Mouse (Mus musculus): Measurements from ENCODE around the gene Angptl8. TPM values are rescaled to one million over a fixed set of nuclear protein-coding genes. Genes with fewer than 3 reads are reported as not detected.

Gene Angptl8
- total RNA-seq, 2 experiments from 2014 or later: 0.26 TPM; not detected in 1

Small RNA genes within 50 kb of the gene (microRNA-seq; reads per million reads assigned to microRNA genes)
- not detected for gene Mir7083

Other genes with a start within 250 kb of the Angptl8 start
- gene Timm29, start 242.8 kb upstream of the Angptl8 start, total RNA-seq (2021): 10 to 100 TPM; 45.7 to 46.6 TPM
- gene Yipf2, start 242.7 kb upstream of the Angptl8 start, total RNA-seq (2021): 1 to 10 TPM; 5.3 to 5.6 TPM
- gene Smarca4, start 219.3 kb upstream of the Angptl8 start, total RNA-seq (2021): 10 to 100 TPM; 38.6 to 42.1 TPM
- gene Ldlr, start 112.0 kb upstream of the Angptl8 start, total RNA-seq (2021): 1 to 10 TPM; 2.4 to 2.6 TPM
- 1 to 10 TPM; 1.9 TPM for gene Spc24, start 75.2 kb upstream of the Angptl8 start, total RNA-seq (2021)
- gene Kank2, start 36.8 kb upstream of the Angptl8 start, total RNA-seq (2021): 10 to 100 TPM; 12.6 to 14.3 TPM
- gene Dock6, start 17.1 kb downstream of the Angptl8 start, total RNA-seq (2021): 1 to 10 TPM; 7.4 to 8.7 TPM
- 1 to 10 TPM; 1.9 to 4.3 TPM for gene Rab3d, start 82.7 kb downstream of the Angptl8 start, total RNA-seq (2021)
- under 1 TPM; 0.71 to 0.85 TPM for gene Ccdc159, start 92.0 kb downstream of the Angptl8 start, total RNA-seq (2021)
- 10 to 100 TPM; 10.5 to 13.8 TPM for gene Tmem205, start 92.0 kb downstream of the Angptl8 start, total RNA-seq (2021)
- gene Plppr2, start 101.5 kb downstream of the Angptl8 start, total RNA-seq (2021): under 1 TPM; 0.50 to 0.81 TPM
- 1 to 10 TPM; 2.1 to 2.3 TPM for gene Swsap1, start 120.2 kb downstream of the Angptl8 start, total RNA-seq (2021)
- under 1 TPM in 1 of 2 experiments, not detected in 1; 0.21 TPM for gene Epor, start 128.0 kb downstream of the Angptl8 start, total RNA-seq (2021)
- gene Rgl3, start 153.9 kb downstream of the Angptl8 start, total RNA-seq (2021): under 1 TPM; 0.39 to 0.55 TPM
- gene Ccdc151, start 167.1 kb downstream of the Angptl8 start, total RNA-seq (2021): not detected
- gene Prkcsh, start 167.3 kb downstream of the Angptl8 start, total RNA-seq (2021): 10 to 100 TPM; 24.4 to 27.9 TPM
- under 1 TPM in 1 of 2 experiments, not detected in 1; 0.24 TPM for gene Elavl3, start 216.5 kb downstream of the Angptl8 start, total RNA-seq (2021)
- not detected for gene Gm49318, start 235.7 kb downstream of the Angptl8 start, total RNA-seq (2021)
- 1 to 10 TPM; 3.2 to 3.7 TPM for gene Zfp653, start 235.9 kb downstream of the Angptl8 start, total RNA-seq (2021)
- 10 to 100 TPM; 89.2 to 92.1 TPM for gene Ecsit, start 249.9 kb downstream of the Angptl8 start, total RNA-seq (2021)